Mouse (Mus musculus) lung, embryonic 14.5 days (tissue): ENCODE measurements around the gene Igf2bp3. TPM values are rescaled to one million over a fixed set of nuclear protein-coding genes. Genes with fewer than 3 reads are reported as not detected.

Source experiments
- ATAC-seq: fragments of 200-750 bp; cut with Nextera tagmentation; 2 replicates; pipeline ENCODE4 v1.8.0; 2017; ENCODE audit warnings: mild to moderate bottlenecking, moderate TSS enrichment, moderate library complexity; ENCODE audit not compliant: insufficient read depth
- DNase-seq: peaks from one replicate; pipeline ENCODE4 v3.0.0-alpha.2; 2015
- H3K27ac ChIP-seq: fragments of 300-500 bp; sonication (generic); 2 replicates; pipeline ENCODE4 v1.5.1; 2014; ENCODE audit warnings: low read depth, mild to moderate bottlenecking, moderate library complexity
- H3K27me3 ChIP-seq: fragments of 300-500 bp; sonication (generic); 2 replicates; pipeline ENCODE4 v1.6.1; 2014; ENCODE audit warnings: low read length, control low read depth; ENCODE audit not compliant: insufficient read depth
- H3K36me3 ChIP-seq: fragments of 300-500 bp; sonication (generic); 2 replicates; pipeline ENCODE4 v1.6.1; 2014; ENCODE audit warnings: control low read depth; ENCODE audit not compliant: insufficient read depth
- H3K4me1 ChIP-seq: fragments of 300-500 bp; sonication (generic); 2 replicates; pipeline ENCODE4 v1.6.1; 2014; ENCODE audit warnings: antibody characterized with exemption, control low read depth; ENCODE audit not compliant: insufficient read depth
- H3K4me2 ChIP-seq: fragments of 300-500 bp; sonication (generic); 2 replicates; pipeline ENCODE4 v1.6.1; 2014; ENCODE audit warnings: mild to moderate bottlenecking
- H3K4me3 ChIP-seq: fragments of 300-500 bp; sonication (generic); 2 replicates; pipeline ENCODE4 v1.5.1; 2014; ENCODE audit warnings: low read depth, low read length
- H3K9ac ChIP-seq: fragments of 300-500 bp; sonication (generic); 2 replicates; pipeline ENCODE4 v1.6.1; 2014
- H3K9me3 ChIP-seq: fragments of 300-500 bp; sonication (generic); 2 replicates; pipeline ENCODE4 v1.6.1; 2016; ENCODE audit warnings: low read depth, low read length, control low read depth
- CTCF ChIP-seq: IDR thresholded peaks from 2 replicates; pipeline ENCODE4 v1.5.1; 2016; ENCODE audit warnings: antibody characterized with exemption, low read depth
- WGBS: fragments of 180-500 bp; shearing (Covaris S2); extraction: QIAGEN DNeasy Blood & Tissue Kit; methylation state at CpG from one replicate; pipeline ENCODE4 v1.1.7; 2014; 5-methylcytosine and 5-hydroxymethylcytosine counted together
- polyA plus RNA-seq: library from polyadenylated mRNA; unstranded; fragments of >200 nt; fragmentation: Nextera tagmentation; extraction: Ambion mirVana; gene quantifications from 2 replicates; pipeline ENCODE4 v1.2.1, GENCODE M21; 2014

Igf2bp3 gene
- polyA plus RNA-seq, 1 experiment from 2014 or later: 67.5 TPM

DNA sequence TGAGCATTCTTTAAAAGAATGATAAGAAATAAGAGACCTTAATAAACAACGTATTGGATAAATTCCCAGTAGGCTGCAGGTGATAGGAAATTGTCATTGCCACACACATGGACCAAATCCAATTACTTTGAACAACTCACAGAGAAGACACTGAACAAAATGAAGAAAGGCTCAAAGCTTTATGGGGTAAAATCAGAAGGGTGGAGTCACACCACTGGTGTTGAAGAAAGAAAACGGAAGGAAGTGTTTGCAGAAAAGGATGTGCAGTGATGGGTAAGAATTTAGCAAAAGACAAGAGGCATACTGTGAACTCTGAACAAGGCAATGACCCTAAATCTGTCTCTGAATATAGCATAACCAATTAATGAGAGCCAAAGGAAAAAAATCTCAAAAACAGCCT, 54.8 kb downstream of the Igf2bp3 start:
- Histone ChIP-seq H3K27ac (no peak overlapping the region), H3K36me3 (no peaks in the 10 kb centered on the region), H3K4me1 (peaks cover 10% of the 10 kb centered on the region; the same call in 1 of the 2 replicates), H3K4me2 (no peak overlapping the region), H3K9ac (no peak overlapping the region), H3K9me3 (no peaks in the 10 kb centered on the region), H3K4me3 (no peak overlapping the region), H3K27me3 (no peaks in the 10 kb centered on the region)
- no peak for ATAC-seq
- TF ChIP-seq CTCF: no peak
- DNase-seq: no peak
- 62% methylated on average over 2 of the region's 2 CpGs for WGBS

DNA sequence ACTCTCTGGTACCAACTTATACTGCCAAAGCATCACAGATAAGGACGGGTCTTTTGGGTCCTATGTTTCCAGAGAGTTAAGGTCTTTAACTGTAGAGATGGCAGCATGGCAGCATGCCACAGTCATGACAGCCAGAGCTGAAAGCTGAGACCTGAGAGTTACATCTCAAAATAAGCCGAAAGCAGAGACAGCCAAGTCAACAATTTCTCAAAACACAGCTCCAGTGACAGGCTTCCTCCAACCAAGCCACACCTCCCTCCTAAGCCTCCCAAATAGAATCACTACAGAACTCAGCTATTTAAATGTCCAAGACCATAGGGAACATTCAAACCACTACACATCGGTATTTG, 58.0 kb downstream of the Igf2bp3 start:
- 51% methylated on average over 3 of the region's 3 CpGs for WGBS
- H3K9me3 ChIP-seq: no peaks in the 10 kb centered on the region
- no peak for ATAC-seq

DNA sequence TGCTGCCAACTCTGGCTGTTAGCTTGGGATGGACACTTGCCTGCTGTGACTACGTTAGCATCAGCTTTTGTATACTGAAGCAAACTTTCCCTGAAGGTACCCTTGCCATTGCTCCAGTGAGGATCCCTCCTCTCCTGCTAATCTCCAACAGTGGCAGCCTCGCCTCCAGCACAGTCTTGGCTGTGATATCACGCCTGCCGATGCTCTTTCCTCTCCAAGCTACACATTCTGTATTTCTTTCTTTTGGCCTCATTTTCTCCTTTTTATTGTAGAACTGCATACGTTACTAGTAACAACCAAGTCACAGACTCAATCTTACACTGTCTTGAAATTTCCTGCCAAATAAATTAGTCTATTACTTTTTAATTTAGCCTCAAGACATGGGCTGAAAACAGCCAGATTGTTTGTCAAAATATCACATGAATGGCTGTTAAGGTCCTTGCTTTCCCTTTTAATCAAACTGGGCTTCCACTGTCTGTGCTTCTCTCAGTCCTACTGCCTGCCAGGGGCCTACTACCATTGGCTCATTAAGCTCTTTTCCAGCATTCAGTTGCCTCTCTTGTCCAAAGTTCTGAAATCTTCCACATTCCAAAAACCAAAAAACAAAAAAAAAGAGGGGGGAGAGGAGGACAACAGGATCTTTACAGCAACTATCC, 58.5 kb downstream of the Igf2bp3 start:
- Histone ChIP-seq H3K36me3 (no peaks in the 10 kb centered on the region), H3K9me3 (no peaks in the 10 kb centered on the region), H3K27me3 (no peaks in the 10 kb centered on the region), H3K4me1 (0 out of 2 replicates have a peak, but pooled peaks cover 10% of the 10 kb centered on the region), H3K4me3 (no peak overlapping the region), H3K27ac (0 out of 2 replicates have a peak overlapping the region, but pooled peaks have one; percentile 15), H3K4me2 (no peak overlapping the region), H3K9ac (no peak overlapping the region)
- DNase-seq: no peak
- 82% methylated on average over 5 of the region's 5 CpGs for WGBS
- TF ChIP-seq CTCF: no peak
- ATAC-seq: no peak

More for the DNA sequence above, 58.0 kb downstream of the Igf2bp3 start:
- DNase-seq: peak; percentile 50
- Histone ChIP-seq H3K27me3 (no peaks in the 10 kb centered on the region), H3K4me1 (0 out of 2 replicates have a peak, but pooled peaks cover 8% of the 10 kb centered on the region), H3K36me3 (no peaks in the 10 kb centered on the region), H3K9ac (no peak overlapping the region), H3K4me2 (no peak overlapping the region), H3K27ac (no peak overlapping the region), H3K4me3 (no peak overlapping the region)
- TF ChIP-seq CTCF: no peak

DNA sequence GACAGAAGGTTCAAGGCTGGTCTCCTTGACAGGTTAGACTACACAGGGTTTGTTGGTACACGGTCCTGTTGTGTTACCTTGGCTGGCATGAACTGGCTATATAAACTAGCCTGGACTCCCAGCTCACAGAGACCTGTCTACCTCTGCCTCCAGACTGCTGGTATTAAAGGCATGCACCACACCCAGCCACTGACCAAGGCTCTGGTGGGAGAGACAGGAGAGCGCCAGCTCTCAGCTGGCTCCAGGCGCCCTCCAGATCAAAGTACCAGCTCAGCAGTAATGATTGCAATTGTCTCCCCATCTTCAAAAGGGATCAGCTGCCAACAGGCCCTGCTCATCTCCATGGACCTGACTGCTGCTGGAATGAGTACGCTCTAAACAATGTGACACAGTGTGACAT, 63.3 kb downstream of the Igf2bp3 start:
- Histone ChIP-seq H3K4me1 (0 out of 2 replicates have a peak, but pooled peaks cover 3% of the 10 kb centered on the region), H3K27ac (no peak overlapping the region), H3K9ac (no peak overlapping the region), H3K4me3 (no peak overlapping the region), H3K27me3 (no peaks in the 10 kb centered on the region), H3K9me3 (no peaks in the 10 kb centered on the region), H3K36me3 (no peaks in the 10 kb centered on the region), H3K4me2 (no peak overlapping the region)
- ATAC-seq (peak; percentile 25; the same call in 1 of the 2 replicates), DNase-seq (no peak)
- WGBS: 71% methylated on average over 4 of the region's 4 CpGs
- no peak for TF ChIP-seq CTCF

DNA sequence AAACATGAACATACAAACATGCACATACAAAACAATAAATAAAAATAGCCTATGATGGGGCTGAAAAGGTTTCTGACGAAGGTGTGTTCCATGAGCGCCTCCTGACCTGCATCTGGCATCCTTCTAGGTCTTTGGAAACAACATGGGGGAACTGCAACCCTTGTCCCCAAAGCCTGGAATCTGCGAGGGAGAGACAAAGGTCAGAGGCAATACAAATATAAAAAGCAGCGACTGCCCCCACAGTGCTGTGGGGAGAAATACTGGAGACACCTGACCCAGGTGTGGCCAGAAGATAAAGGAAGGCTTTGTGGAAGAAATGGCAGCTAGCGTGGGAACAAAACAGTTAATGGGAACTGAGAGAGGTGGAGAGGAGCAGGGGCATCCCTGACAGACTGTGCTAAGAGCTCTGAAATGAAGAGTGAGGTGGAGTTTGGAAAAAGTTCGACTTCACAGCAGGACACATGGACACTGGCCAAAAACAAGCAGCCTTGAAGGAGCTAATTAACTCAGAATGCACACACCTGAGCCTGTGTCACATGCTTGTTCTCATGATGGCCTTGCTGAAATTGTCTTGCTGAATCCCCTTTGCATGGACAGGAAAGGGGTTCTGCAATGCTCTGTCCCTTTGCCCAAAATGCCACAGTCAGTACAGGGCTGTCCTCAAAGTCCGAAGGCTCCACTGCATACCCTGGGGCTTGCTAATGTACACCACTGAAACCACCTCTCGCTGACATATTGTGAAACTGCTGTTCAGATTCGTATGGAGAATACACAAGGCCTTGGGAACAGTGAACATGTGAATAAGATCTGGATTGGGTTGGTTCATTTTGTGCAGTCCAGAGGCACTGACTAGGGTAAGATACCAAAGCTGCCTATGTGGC, 64.2 kb downstream of the Igf2bp3 start:
- Histone ChIP-seq H3K27ac (no peak overlapping the region), H3K36me3 (no peaks in the 10 kb centered on the region), H3K4me3 (no peak overlapping the region), H3K27me3 (no peaks in the 10 kb centered on the region), H3K9me3 (no peaks in the 10 kb centered on the region), H3K9ac (no peak overlapping the region), H3K4me1 (0 out of 2 replicates have a peak, but pooled peaks cover 3% of the 10 kb centered on the region), H3K4me2 (no peak overlapping the region)
- DNase-seq (no peak), ATAC-seq (no peak)
- 66% methylated on average over 9 of the region's 9 CpGs for WGBS
- TF ChIP-seq CTCF: no peak

DNA sequence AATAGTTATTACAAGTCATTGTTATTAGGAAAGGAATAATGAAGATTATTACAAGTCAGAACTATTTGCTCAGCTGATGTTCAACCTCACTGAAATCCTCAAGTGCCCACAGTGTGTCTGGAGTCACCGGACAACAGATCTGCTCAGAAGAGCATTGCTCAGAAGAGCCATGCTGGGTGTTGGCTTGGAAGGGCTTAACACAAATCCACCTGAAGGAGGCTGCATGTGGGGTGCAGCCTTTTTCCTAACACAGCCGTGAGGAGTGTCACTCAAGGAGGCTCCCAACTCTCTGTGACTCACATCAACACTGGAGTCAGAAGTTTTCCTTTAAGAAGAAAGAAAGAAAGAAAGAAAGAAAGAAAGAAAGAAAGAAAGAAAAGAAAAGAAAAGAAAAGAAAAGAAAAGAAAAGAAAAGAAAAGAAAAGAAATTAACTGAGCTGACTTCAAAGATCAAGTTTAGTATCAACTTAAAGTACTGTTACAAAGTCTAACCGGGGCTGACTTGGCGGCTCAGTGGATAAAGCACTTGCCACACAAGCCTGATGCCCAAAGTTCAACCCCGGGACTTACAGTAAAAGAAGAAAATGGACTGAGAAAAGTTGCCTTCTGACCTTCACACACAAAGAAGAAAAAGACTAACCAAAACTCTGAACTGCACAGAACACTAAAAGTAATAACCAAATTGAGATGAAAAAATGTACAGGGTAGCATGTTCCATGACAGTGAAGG, 65.4 kb downstream of the Igf2bp3 start:
- Histone ChIP-seq H3K27ac (peak overlapping the region; percentile 88), H3K4me3 (no peak overlapping the region), H3K27me3 (no peaks in the 10 kb centered on the region), H3K9me3 (no peaks in the 10 kb centered on the region), H3K4me2 (peak overlapping the region; percentile 27; the same call in 1 of the 2 replicates), H3K9ac (no peak overlapping the region), H3K4me1 (0 out of 2 replicates have a peak, but pooled peaks cover 3% of the 10 kb centered on the region), H3K36me3 (no peaks in the 10 kb centered on the region)
- 63% methylated on average over 5 of the region's 5 CpGs for WGBS
- DNase-seq: no peak
- no peak for TF ChIP-seq CTCF
- ATAC-seq: 0 out of 2 replicates have a peak, but pooled peaks have one; percentile 38
